Mouse (Mus musculus) frontal cortex, adult 2 months (tissue): ENCODE measurements around the gene Hira. TPM values are rescaled to one million over a fixed set of nuclear protein-coding genes. Genes with fewer than 3 reads are reported as not detected.

Experiments
- DNase-seq, 2 experiments: peaks; one replicate each; pipeline ENCODE4 v3.0.0; 2022; ENCODE audit warnings: low spot score in 1 of 2; ENCODE audit errors: extremely low spot score in 1 of 2
- polyA plus RNA-seq: library from polyadenylated mRNA; depleted of rRNA; stranded (reverse); fragments of >200 nt; gene quantifications from 2 replicates; pipeline ENCODE4 v1.2.3, GENCODE M21; 2012; rRNA removed

Hira gene
- polyA plus RNA-seq, 1 experiment: 70.1 TPM

DNA sequence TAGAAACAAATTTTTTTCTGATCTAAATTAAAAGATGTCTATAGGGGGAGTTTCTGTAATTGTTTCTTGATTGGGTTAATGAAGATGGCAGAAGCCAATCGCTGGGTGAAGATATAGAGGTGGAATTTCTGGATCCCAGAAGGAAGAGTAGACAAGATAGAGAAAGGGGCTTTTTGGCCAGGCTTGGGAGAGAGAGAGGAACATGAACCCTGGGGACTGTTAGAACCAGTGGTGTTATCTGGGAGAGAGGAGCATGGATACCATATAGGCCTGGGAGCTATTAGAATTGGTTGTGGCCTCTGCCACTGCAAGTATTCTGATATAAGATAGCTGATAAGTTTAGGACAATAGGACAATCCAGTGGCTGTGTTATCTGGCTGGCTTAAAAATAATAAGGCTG is 136.7 kb downstream of the Hira start:
- DNase-seq: no peak

DNA sequence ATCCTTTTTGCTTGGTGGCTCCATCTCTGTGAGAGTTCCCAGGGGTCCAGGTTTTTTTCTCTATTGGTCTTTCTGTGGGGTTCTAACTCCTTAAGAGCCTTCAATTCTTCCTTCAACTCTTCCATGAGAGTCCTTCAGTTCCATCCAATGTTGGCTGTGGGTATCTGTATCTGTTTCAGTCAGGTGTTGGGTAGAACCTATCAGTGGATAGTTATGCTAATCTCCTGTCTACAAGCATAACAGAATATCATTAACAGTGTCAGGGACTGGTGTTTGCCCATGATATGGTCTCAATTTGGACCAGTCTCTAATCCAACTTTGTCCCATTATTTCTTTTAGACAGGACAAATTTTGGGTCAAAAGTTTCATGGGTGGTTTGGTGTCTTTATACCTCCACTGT is 137.8 kb downstream of the Hira start:
- DNase-seq: no peak

Other genes with a start within 250 kb of the Hira start
- 772 and 810 TPM in 2 replicates for gene Sept5, start 247.1 kb upstream of the Hira start, polyA plus RNA-seq
- 105 and 107 TPM in 2 replicates for gene Cldn5, start 100.2 kb upstream of the Hira start, polyA plus RNA-seq
- gene Ufd1, start 65.3 kb upstream of the Hira start, polyA plus RNA-seq: 80.4 and 84.1 TPM in 2 replicates
- 2.7 and 2.8 TPM in 2 replicates for gene Cdc45, start 65.0 kb upstream of the Hira start, polyA plus RNA-seq
- gene 2510002D24Rik, start 40.5 kb upstream of the Hira start, polyA plus RNA-seq: 48.2 and 51.1 TPM in 2 replicates
- 0.57 TPM in 1 of 2 replicates, not detected in the other for gene Gm28539, start 40.5 kb upstream of the Hira start, polyA plus RNA-seq
- 24.2 and 26.1 TPM in 2 replicates for gene Mrpl40, start 175 bp upstream of the Hira start, polyA plus RNA-seq